Mouse (Mus musculus) megakaryocyte, embryonic 14.5 days (primary cell): ENCODE measurements around the gene Kcnk6. TPM values are rescaled to one million over a fixed set of nuclear protein-coding genes. Genes with fewer than 3 reads are reported as not detected.
"Not testable (repeated sequence)": the region's sequence is repeated elsewhere in the genome, so short reads cannot be mapped to it uniquely, and the experiment has no call there.

Experiments used
- H3K27me3 ChIP-seq: replicated peaks from 2 replicates; pipeline ENCODE3; 2012; ENCODE audit warnings: inconsistent platforms
- H3K36me3 ChIP-seq: replicated peaks from 2 replicates; pipeline ENCODE3; 2012; ENCODE audit warnings: low read length, inconsistent platforms, mixed read lengths
- H3K4me1 ChIP-seq: 2 replicates; pipeline ENCODE4 v1.6.1; 2012; ENCODE audit warnings: inconsistent platforms
- H3K4me3 ChIP-seq: replicated peaks from 2 replicates; pipeline ENCODE3; 2012; ENCODE audit warnings: moderate library complexity, mild to moderate bottlenecking, inconsistent platforms
- H3K9me3 ChIP-seq: 2 replicates; pipeline ENCODE4 v1.6.1; 2012; ENCODE audit warnings: inconsistent platforms
- FLI1 ChIP-seq: IDR thresholded peaks from 2 replicates; pipeline ENCODE4 v1.6.1; 2012; ENCODE audit warnings: low read length, inconsistent platforms, mixed read lengths
- GATA1 ChIP-seq: IDR thresholded peaks from 3 replicates; pipeline ENCODE4 v1.6.1; 2012; ENCODE audit warnings: mixed read lengths, low read length, inconsistent platforms, borderline replicate concordance
- polyA plus RNA-seq: library from polyadenylated mRNA; stranded (reverse); fragments of >175 nt; gene quantifications from 2 replicates; pipeline ENCODE4 v1.2.3, GENCODE M21; 2012; ENCODE audit warnings: low replicate concordance; ENCODE audit not compliant: insufficient read depth

Kcnk6 gene
- polyA plus RNA-seq, 1 experiment = 42.2 TPM

DNA sequence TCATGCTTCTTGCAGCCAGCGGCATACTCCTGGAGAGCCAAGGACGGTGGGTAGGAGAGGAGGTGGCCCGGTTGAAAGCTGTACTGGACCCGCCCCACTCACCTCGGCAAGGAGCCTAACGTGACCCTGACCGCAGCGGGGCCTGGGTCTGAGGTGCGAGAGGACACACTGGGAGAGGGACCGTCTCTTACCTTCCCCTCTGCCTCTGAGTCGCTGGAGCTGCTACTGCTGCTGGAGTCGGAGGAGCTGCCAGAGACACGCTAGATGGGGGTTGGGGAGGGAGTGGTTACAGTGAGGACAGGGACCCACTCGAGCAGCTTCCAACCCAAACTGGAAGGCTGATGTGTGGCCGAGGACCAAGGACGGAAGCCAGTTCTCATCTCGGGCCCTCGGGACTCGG lies 15.4 kb upstream of the Kcnk6 start:
- Histone ChIP-seq H3K9me3 (no peaks in the 10 kb centered on the region), H3K4me3 (peak overlapping the region; percentile 50), H3K4me1 (peaks cover 60% of the 10 kb centered on the region), H3K27me3 (no peaks in the 10 kb centered on the region), H3K36me3 (peaks cover 68% of the 10 kb centered on the region)
- TF ChIP-seq FLI1 (no peak), GATA1 (no peak)

DNA sequence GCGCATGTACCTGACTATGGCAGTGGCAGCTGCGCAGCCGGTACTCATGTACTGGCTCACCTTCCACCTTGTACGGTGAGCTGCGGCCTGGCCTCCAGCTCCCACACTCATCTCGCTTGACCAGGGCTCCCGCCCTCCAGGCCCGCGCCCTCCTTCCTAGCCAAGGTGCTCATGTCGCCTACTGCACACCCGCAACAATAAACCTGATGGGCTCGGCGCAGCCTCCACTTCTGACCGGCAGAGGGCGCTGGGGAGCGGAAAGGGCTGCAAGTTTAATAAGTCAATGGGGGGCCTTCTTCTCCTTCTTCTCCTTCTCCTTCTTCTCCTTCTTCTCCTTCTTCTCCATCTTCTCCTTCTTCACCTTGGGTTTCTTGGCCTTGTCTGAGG lies 15.0 kb upstream of the Kcnk6 start:
- no peaks in the 10 kb centered on the region for H3K9me3 ChIP-seq
- H3K27me3 ChIP-seq = no peaks in the 10 kb centered on the region
- H3K4me3 ChIP-seq = no peak overlapping the region

DNA sequence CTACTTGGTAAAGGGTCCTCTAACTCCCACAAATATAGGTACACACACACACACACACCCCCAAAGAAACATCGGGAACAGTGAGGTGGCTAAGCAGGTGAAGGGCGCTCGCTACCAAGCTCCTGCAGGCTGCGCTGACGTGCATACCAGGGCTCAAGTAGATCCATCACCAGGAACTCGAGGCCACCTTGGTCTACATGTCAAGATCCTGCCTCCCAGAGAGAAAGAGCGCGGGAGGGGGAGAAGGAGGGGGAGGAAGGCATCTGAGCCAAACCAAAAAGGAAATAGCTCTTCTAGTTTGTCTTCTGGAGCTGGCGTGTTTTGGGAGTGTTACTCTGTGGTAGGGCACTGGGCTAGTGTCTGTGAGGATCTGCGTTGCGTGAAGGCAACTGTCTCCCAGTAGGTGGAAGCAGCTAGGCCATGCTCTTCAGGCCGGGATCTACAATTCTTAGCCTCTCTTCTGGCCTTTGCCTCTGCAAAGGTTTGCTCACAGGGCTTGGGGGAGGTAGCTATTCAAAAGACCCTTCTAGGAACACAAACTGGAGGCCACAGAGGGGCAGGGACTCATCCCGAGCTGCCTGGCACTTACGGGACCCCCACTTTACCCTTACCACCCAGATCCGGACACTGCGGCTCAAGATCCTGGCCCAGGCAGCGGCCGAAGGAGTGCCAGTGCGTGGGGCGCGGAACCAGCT lies 14.5 kb upstream of the Kcnk6 start:
- Histone ChIP-seq H3K36me3 (peaks cover 75% of the 10 kb centered on the region), H3K9me3 (no peaks in the 10 kb centered on the region), H3K27me3 (no peaks in the 10 kb centered on the region), H3K4me1 (peaks cover 61% of the 10 kb centered on the region), H3K4me3 (no peak overlapping the region)
- TF ChIP-seq GATA1 = no peak
- no peak for TF ChIP-seq FLI1

More for the DNA sequence above, 15.0 kb upstream of the Kcnk6 start:
- Histone ChIP-seq H3K4me1 (peaks cover 60% of the 10 kb centered on the region), H3K36me3 (peaks cover 71% of the 10 kb centered on the region)
- TF ChIP-seq GATA1 (no peak), FLI1 (no peak)

DNA sequence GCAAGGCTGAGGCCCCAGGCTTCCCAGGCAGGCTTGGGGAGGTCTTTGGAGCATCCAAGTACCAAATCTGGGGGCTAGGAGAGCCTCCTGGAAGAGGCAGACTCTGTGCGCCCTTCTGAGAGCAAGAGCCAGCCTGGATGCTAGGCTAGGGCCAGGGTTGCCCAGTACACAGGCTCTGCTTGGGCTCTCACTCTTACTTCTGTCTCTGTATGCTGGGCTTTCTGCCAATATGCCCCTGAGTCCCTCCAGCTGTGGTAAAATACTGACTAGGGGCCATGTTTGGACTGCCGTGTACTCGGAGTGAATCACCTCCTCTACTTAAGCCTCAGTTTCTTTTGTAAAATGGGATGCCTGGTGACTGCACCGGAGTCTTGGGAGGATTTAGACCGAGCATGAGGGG lies 13.7 kb upstream of the Kcnk6 start:
- no peaks in the 10 kb centered on the region for H3K27me3 ChIP-seq
- H3K4me1 ChIP-seq = peaks cover 63% of the 10 kb centered on the region
- H3K4me3 ChIP-seq = no peak overlapping the region
- H3K9me3 ChIP-seq = no peaks in the 10 kb centered on the region
- peaks cover 82% of the 10 kb centered on the region for H3K36me3 ChIP-seq
- TF ChIP-seq GATA1 (no peak), FLI1 (no peak)

DNA sequence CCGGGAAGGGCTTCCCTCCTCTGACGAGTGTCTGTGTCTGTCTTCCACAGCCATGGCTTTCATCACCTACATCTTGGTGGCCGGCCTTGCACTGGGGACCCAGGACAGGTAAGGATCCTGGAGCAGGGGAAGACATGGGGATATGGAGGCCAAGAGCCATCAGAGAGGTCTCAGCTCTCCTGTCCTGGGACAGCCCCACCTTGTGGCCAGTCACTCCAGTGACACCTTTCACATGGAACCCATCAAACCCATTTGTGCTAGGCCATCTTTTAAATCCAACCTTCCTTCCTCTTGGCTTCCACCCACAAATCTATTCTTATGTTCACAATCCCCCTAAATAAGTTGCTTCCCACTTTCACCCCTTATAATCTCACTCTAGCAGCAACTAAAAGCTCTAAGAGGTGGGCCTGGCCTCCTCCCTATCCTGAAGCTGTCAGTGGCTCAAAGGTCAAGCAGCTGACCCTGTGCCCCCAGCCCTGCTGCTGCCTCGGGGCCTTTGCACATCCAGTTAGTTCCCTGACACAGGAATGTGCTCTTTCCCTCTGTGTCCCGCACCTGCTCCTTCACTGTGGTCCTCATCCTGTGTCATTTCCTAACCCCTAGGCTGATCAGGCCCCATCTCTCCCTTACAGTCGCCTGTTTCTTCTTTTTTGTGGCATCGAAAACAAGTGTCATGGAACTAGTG lies 12.6 kb upstream of the Kcnk6 start:
- no peaks in the 10 kb centered on the region for H3K9me3 ChIP-seq
- TF ChIP-seq GATA1 (no peak), FLI1 (no peak)
- H3K36me3 ChIP-seq = peaks cover 91% of the 10 kb centered on the region
- H3K4me1 ChIP-seq = peaks cover 75% of the 10 kb centered on the region
- H3K4me3 ChIP-seq = no peak overlapping the region
- H3K27me3 ChIP-seq = no peaks in the 10 kb centered on the region

DNA sequence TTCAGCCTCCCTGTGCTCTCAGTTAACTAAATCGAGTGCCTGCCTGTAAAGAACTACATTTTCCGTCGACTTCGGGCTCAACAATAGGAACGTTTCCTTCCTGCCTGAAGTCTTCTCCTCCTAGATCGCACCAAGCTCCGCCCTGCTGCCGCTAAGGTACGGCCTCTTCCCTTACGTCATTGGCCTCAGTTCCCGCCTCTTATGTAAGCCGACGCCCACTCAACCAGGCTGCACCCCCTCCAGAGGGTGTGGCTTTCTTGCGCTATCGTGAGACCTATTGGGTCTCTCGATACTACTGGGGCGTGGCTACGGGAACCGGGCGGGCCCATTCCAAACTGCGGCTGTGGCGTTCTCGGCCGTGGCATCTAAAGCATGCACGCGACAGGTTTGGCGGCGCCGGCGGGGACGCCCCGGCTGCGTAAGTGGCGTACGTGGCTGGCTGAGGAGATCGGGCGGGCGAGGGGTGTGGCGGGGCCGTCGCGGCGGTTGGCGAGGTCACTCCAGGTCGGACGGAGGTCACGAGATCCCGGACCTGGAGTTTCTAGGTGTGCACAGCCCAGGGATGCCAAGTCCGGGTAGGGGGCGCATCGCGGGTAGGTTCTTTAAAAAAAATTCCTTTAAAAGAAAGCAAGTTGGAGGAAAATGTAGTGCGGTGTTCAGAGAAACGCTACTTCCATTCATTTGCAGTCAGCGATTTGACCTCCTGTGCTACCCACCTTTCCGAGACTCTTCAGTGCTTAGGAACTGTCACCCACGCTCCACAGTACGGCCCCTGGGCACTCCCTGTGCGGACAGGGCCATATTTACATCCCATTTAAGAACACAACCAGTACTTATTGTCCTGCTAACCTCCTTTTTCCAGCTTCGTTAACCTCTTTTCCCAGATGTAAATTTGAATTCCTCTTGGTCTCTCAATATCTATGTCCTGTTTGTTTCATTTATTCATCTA lies 6.0 kb upstream of the Kcnk6 start, which contains the start of gene Yif1b:
Yif1b (plus strand) TSS at position 311 of the 949 bp plus-strand sequence.
- H3K4me3 ChIP-seq = peak within 1 kb of the TSS; percentile 95
- H3K9me3 ChIP-seq = no peaks in the 10 kb centered on the region
- no peaks in the 10 kb centered on the region for H3K27me3 ChIP-seq
- H3K36me3 ChIP-seq = peaks cover 30% of the 10 kb centered on the region
- TF ChIP-seq GATA1 (no peak), FLI1 (peak; percentile 44; the same call in 1 of the 2 replicates)
- H3K4me1 ChIP-seq = peaks cover 84% of the 10 kb centered on the region

DNA sequence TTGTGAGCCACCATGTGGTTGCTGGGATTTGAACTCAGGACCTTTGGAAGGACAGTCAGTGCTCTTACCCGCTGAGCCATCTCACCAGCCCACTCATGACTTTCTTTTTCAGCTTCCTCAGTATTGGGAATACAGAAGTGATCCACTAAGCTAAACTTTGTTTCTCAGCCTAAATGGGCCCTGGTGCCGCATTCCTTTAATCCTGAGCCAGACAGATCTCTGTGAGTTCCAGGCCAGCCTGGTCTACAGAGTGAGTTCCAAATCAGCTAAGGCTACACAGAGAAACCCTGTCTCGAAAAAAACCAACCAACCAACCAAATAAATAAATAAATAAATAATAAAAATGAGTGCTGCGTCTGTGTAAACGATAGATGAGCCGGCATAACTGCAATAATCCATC lies 5.3 kb upstream of the Kcnk6 start:
- not testable (repeated sequence) for H3K27me3 ChIP-seq, H3K9me3 ChIP-seq
- H3K4me3 ChIP-seq = peak overlapping the region; percentile 95
- peaks cover 24% of the 10 kb centered on the region for H3K36me3 ChIP-seq
- H3K4me1 ChIP-seq = peaks cover 83% of the 10 kb centered on the region

DNA sequence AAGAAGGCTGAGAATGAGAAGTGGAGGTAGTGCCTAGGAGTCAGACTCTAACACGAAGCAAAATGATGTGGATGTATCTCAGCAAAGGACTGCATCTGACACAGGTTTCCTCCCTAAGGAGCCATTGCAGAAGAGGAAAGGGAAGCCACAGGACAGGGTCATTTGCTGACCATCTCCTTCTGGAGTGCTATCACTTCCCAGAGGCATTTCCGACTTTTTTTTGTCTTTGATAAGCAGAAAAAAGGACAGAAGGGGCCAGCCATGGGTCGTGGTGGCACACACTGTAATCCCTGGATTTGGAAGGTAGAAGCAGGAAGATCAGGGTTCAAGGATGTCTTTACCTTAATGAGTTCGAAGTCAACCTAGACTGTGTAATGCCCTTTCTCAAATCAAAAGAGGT lies 4.3 kb upstream of the Kcnk6 start:
- H3K4me3 ChIP-seq = peak overlapping the region; percentile 30
- H3K9me3 ChIP-seq = no peaks in the 10 kb centered on the region
- no peaks in the 10 kb centered on the region for H3K27me3 ChIP-seq
- peaks cover 83% of the 10 kb centered on the region for H3K4me1 ChIP-seq
- no peak for TF ChIP-seq GATA1
- TF ChIP-seq FLI1 = no peak
- H3K36me3 ChIP-seq = peaks cover 16% of the 10 kb centered on the region

DNA sequence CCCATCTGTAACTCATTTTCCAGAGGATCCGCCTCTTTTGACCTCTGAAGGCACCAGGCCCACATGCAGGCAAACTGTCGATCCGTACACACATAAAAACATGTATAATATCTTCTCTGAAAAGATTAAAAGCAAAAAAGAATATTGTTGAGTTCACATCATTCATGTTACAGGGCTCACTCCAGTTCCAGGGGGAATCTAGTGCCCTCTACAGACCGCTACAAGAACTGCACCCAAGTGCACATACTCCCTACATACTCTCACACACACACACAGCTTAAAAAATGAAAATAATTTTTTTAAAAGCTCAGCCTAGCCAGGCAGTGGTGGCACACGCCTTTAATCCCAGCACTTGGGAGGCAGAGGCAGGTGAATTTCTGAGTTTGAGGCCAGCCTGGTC lies 2.3 kb upstream of the Kcnk6 start:
- Histone ChIP-seq H3K9me3 (no peaks in the 10 kb centered on the region), H3K4me1 (peaks cover 83% of the 10 kb centered on the region), H3K36me3 (peaks cover 10% of the 10 kb centered on the region), H3K27me3 (no peaks in the 10 kb centered on the region), H3K4me3 (no peak overlapping the region)
- TF ChIP-seq FLI1 (no peak), GATA1 (no peak)
